Mouse (Mus musculus) stomach, embryonic 14.5 days (tissue): ENCODE data around the gene Cyp1a1. TPM values are rescaled to one million over a fixed set of nuclear protein-coding genes. Genes with fewer than 3 reads are reported as not detected.

ENCODE experiments used
- ATAC-seq: fragments of 200-750 bp; cut with Nextera tagmentation; 2 replicates; pipeline ENCODE4 v1.8.0; 2017; ENCODE audit warnings: low read depth, moderate TSS enrichment; ENCODE audit not compliant: insufficient number of reproducible peaks, insufficient read depth, low FRiP score
- H3K27ac ChIP-seq: fragments of 300-500 bp; sonication (generic); 2 replicates; pipeline ENCODE4 v1.5.1; 2014; ENCODE audit warnings: mild to moderate bottlenecking, low read length, moderate library complexity, mixed read lengths
- H3K27me3 ChIP-seq: fragments of 300-500 bp; sonication (generic); 2 replicates; pipeline ENCODE4 v1.6.1; 2014; ENCODE audit warnings: low read length, control low read depth, mixed read lengths; ENCODE audit not compliant: control insufficient read depth, insufficient read depth
- H3K36me3 ChIP-seq: fragments of 300-500 bp; sonication (generic); 2 replicates; pipeline ENCODE4 v1.6.1; 2014; ENCODE audit warnings: mild to moderate bottlenecking, control low read depth, low read length, moderate library complexity, mixed read lengths; ENCODE audit not compliant: control insufficient read depth, insufficient read depth
- H3K4me1 ChIP-seq: fragments of 300-500 bp; sonication (generic); 2 replicates; pipeline ENCODE4 v1.6.1; 2014; ENCODE audit warnings: low read length, control low read depth, mixed read lengths; ENCODE audit not compliant: control insufficient read depth, insufficient read depth
- H3K4me2 ChIP-seq: fragments of 300-500 bp; sonication (generic); replicated peaks from 2 replicates; pipeline ENCODE4 v1.6.1; 2014; ENCODE audit warnings: low read depth, low read length, control low read depth
- H3K4me3 ChIP-seq: fragments of 300-500 bp; sonication (generic); 2 replicates; pipeline ENCODE4 v1.5.1; 2014; ENCODE audit warnings: low read depth, low read length, control low read depth
- H3K9ac ChIP-seq: fragments of 300-500 bp; sonication (generic); replicated peaks from 2 replicates; pipeline ENCODE4 v1.6.1; 2014; ENCODE audit warnings: low read depth, mild to moderate bottlenecking, control low read depth, low read length, moderate library complexity, mixed read lengths
- H3K9me3 ChIP-seq: fragments of 300-500 bp; sonication (generic); 2 replicates; pipeline ENCODE4 v1.6.1; 2016; ENCODE audit warnings: low read depth, low read length, control low read depth; ENCODE audit not compliant: control insufficient read depth
- WGBS: fragments of 180-500 bp; shearing (Covaris S2); extraction: QIAGEN DNeasy Blood & Tissue Kit; methylation state at CpG from one replicate; pipeline ENCODE4 v1.1.7; 2014; 5-methylcytosine and 5-hydroxymethylcytosine counted together
- polyA plus RNA-seq: library from polyadenylated mRNA; unstranded; fragments of >200 nt; fragmentation: Nextera tagmentation; extraction: Ambion mirVana; gene quantifications from 2 replicates; pipeline ENCODE4 v1.2.1, GENCODE M21; 2014

Gene Cyp1a1
- polyA plus RNA-seq, 1 experiment from 2014 or later = not detected

DNA sequence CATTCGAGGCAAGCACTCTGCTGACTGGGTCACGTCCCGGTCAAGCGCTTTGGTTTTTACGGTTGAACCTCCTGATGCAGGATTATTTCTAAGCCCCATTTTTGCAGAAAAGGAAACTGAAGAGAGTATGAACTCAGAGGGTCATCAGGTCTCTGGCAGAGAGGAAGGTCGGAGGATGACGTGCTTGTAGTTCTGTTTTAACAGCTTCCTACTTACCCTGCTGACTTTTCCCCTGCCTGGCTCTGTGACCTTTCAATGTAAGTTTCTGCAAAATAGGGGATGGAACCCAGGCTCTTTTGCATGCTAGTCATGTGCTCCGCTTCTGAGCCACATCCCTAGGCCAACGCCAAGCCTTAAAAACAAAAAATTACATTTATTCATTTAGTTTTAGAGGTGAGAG lies 35.4 kb upstream of the Cyp1a1 start:
- H3K9ac ChIP-seq = 0 out of 2 replicates have a peak overlapping the region, but pooled peaks have one; percentile 2
- 65% methylated on average over 9 of the region's 9 CpGs for WGBS
- H3K9me3 ChIP-seq = no peaks in the 10 kb centered on the region
- ATAC-seq = no peak
- no peak overlapping the region for H3K4me3 ChIP-seq
- H3K4me1 ChIP-seq = peaks cover 9% of the 10 kb centered on the region
- H3K27ac ChIP-seq = no peak overlapping the region
- H3K4me2 ChIP-seq = no peak overlapping the region
- no peaks in the 10 kb centered on the region for H3K27me3 ChIP-seq
- no peaks in the 10 kb centered on the region for H3K36me3 ChIP-seq

DNA sequence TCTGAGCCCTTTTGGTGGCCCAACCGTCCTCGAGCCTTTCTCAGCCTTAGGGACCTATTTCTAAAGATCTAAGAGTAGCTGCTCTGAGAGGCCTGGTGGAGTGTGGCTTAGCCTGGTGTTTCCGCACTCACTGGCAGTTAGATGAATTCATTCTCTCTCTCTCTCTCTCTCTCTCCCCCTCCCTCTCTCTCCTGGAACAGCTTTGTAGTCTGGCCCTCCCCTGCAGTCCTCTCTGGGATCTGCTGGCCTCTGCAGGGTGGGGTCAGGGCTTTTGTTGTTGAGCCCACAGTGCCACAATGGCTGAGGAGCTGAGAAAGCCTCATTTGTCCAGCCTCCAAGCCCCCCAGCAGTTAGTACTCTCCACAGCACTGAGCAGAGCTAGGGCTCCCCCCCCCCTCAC lies 34.9 kb upstream of the Cyp1a1 start:
- Histone ChIP-seq H3K9me3 (no peaks in the 10 kb centered on the region), H3K4me3 (no peak overlapping the region), H3K27me3 (no peaks in the 10 kb centered on the region), H3K27ac (no peak overlapping the region; the same call in 1 of the 2 replicates), H3K4me1 (peaks cover 5% of the 10 kb centered on the region; the same call in 1 of the 2 replicates), H3K4me2 (peak overlapping the region; percentile 7; the same call in 1 of the 2 replicates), H3K36me3 (no peaks in the 10 kb centered on the region), H3K9ac (0 out of 2 replicates have a peak overlapping the region, but pooled peaks have one; percentile 2)
- no peak for ATAC-seq
- WGBS = 44% methylated on average over 3 of the region's 3 CpGs

DNA sequence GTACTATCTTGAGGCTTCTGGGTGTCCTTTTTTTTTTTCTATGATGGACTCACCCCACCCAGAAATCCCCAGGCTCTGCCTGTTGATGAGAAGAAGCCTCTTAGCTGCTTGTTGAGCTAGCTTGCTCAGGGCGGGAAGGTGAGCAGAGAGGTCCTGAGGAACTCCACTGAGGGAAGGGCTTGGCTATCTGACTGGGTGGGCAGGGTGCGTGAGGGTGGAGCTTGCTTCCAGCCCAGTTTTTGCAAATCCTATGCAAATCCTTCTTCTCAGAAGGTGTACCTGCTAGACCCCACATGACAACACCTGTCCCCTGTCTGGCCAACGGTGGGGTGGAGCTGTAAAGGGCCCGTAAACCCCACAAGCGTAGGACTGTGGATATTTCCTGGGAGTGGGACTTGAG lies 34.4 kb upstream of the Cyp1a1 start, which contains the start of gene Csk:
Csk (minus strand) TSS at position 349 of the 400 bp plus-strand sequence.
- Histone ChIP-seq H3K9ac (0 out of 2 replicates have a peak within 1 kb of the TSS, but pooled peaks have one; percentile 2), H3K4me1 (peaks cover 5% of the 10 kb centered on the region; the same call in 1 of the 2 replicates), H3K27ac (no peak within 1 kb of the TSS; the same call in 1 of the 2 replicates), H3K9me3 (no peaks in the 10 kb centered on the region), H3K36me3 (no peaks in the 10 kb centered on the region), H3K4me3 (no peak within 1 kb of the TSS), H3K4me2 (peak within 1 kb of the TSS; percentile 7; the same call in 1 of the 2 replicates), H3K27me3 (no peaks in the 10 kb centered on the region)
- ATAC-seq = no peak
- 58% methylated on average over 5 of the region's 5 CpGs for WGBS

DNA sequence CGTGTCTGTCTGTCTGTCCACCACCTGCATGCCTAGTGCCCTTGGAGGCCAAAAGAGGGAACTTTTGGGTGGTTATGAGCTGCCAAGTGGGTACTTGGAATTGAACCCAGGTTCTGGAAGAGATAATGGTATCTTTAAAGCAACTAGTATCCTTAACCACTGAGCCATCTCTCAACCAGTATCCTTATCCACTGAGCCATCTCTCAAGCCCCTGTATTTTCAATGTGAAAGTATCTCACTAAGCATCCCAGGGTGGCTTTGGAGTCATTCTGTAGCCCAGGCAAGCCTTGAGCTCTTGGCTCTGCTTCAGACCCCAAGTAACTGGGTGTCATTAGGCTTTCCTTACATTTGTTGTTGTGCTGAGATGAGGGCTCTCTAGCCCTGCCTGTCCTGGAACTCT lies 32.8 kb upstream of the Cyp1a1 start:
- peaks cover 5% of the 10 kb centered on the region; the same call in 1 of the 2 replicates for H3K4me1 ChIP-seq
- no peaks in the 10 kb centered on the region for H3K27me3 ChIP-seq
- no peak overlapping the region for H3K4me3 ChIP-seq
- ATAC-seq = no peak
- H3K27ac ChIP-seq = no peak overlapping the region
- H3K9me3 ChIP-seq = no peaks in the 10 kb centered on the region
- H3K9ac ChIP-seq = no peak overlapping the region
- WGBS = 79% methylated on average over 1 of the region's 1 CpGs
- no peak overlapping the region for H3K4me2 ChIP-seq
- H3K36me3 ChIP-seq = no peaks in the 10 kb centered on the region

DNA sequence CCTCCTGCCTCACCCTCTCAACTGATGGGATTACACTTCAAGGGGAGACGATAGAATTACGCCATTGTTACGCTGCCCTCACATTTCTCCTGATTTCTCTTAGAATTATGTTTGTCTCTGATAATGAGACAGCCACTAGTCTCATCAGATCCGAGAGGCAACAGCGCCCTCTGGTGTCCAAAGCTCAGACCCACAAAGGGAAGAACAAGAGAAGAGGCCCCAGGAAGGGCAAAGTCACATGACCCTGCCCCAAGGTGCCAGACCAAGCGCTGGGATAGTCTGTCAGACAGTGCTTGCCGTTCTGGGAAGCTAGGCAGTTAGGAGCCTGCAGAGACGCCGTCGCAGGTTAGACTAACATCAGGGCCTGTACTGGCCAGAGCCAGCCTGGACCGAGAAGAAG lies 32.0 kb upstream of the Cyp1a1 start:
- Histone ChIP-seq H3K9ac (no peak overlapping the region), H3K4me3 (no peak overlapping the region), H3K27ac (no peak overlapping the region), H3K36me3 (no peaks in the 10 kb centered on the region), H3K4me1 (peaks cover 1% of the 10 kb centered on the region; the same call in 1 of the 2 replicates), H3K27me3 (no peaks in the 10 kb centered on the region), H3K4me2 (no peak overlapping the region; the same call in 1 of the 2 replicates), H3K9me3 (no peaks in the 10 kb centered on the region)
- ATAC-seq = peak; percentile 68
- WGBS = 2% methylated on average over 11 of the region's 11 CpGs

DNA sequence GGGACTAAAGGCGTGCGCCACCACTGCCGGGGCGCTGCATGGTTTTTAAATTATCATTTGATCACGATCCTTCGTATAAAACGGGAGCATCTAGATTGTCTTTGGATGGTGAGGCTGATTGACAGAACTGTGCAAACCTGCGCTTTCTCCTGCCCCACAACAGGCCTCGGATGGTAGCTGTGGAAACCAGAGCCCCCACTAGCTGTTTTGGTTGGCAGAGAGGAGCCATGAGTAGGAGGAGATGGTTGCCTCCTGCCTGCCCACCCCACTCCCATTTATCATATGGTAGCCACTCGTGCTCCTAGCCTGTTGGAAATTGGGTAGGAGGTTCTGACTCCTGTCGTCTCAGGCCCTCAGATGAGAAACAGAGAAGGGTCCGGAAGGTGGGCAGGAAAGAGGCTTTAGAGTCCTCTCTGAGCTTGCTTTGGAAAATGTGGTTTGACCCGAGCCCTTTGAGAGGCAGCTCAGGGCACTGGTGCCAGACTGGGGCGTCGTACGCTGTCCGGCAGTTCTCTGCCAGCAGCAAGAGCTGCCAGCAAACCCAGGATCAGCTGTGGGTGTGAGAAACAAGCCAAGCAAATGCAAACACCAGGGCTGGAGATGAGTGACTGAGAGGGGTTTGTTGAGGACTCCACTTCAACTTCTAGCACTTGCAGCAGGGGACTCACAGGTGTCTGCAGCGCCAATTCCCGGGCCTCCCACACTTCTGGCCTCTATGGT lies 30.9 kb upstream of the Cyp1a1 start:
- no peaks in the 10 kb centered on the region for H3K9me3 ChIP-seq
- H3K27me3 ChIP-seq = no peaks in the 10 kb centered on the region
- no peak overlapping the region for H3K4me3 ChIP-seq
- no peak overlapping the region for H3K9ac ChIP-seq
- no peak overlapping the region for H3K4me2 ChIP-seq
- no peak for ATAC-seq
- 79% methylated on average over 19 of the region's 19 CpGs for WGBS
- H3K4me1 ChIP-seq = no peaks in the 10 kb centered on the region
- H3K36me3 ChIP-seq = no peaks in the 10 kb centered on the region
- no peak overlapping the region for H3K27ac ChIP-seq

DNA sequence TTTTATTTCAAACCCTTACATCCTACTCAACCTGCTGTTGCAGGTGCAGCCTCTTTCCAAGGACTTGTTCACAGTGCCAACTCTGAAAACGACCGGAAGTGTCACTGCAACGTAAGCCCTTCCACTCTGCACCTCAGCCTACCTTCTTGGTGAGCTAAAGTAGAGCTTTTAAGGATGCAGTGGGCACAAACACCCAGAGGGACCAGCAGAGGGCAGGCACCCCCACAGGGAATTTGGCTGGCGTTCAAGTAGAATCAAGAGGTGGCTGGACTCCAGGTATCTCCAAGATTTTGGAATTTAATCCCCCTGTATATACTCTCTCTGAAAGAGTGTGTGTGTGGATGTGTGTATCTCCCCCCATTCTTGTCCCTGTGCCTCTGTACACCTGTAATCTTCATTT lies 29.9 kb upstream of the Cyp1a1 start:
- 56% methylated on average over 4 of the region's 4 CpGs for WGBS
- no peak for ATAC-seq
- no peak overlapping the region for H3K4me2 ChIP-seq
- no peaks in the 10 kb centered on the region for H3K36me3 ChIP-seq
- no peak overlapping the region for H3K27ac ChIP-seq
- no peak overlapping the region for H3K9ac ChIP-seq
- H3K27me3 ChIP-seq = no peaks in the 10 kb centered on the region
- no peak overlapping the region for H3K4me3 ChIP-seq
- no peaks in the 10 kb centered on the region for H3K9me3 ChIP-seq
- H3K4me1 ChIP-seq = no peaks in the 10 kb centered on the region

DNA sequence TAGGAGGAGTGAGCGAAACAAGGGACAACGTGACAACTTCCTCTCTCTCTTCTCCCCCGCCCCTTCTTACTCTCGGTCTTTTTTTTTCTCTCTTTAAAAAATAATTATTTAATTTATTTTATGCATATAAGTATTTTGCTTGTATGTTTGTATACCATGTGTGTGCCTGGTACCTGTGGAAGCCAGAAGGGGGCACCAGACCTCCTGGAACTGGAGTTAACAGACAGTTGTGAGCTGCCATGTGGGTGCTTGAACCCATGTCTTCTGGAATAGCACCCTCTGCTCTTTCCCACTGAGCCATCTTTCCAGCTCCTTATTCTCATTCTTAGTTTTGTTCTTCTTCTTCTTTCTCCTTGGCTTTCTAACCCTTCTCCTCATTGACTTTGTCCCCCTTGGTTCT lies 28.8 kb upstream of the Cyp1a1 start:
- H3K27ac ChIP-seq = no peak overlapping the region
- H3K36me3 ChIP-seq = no peaks in the 10 kb centered on the region
- no peaks in the 10 kb centered on the region for H3K4me1 ChIP-seq
- no peak overlapping the region for H3K4me2 ChIP-seq
- 85% methylated on average over 4 of the region's 4 CpGs for WGBS
- no peak overlapping the region for H3K4me3 ChIP-seq
- H3K27me3 ChIP-seq = no peaks in the 10 kb centered on the region
- no peak overlapping the region for H3K9ac ChIP-seq
- ATAC-seq = no peak
- no peaks in the 10 kb centered on the region for H3K9me3 ChIP-seq
